Mouse (Mus musculus): ENCODE results near the gene Wdr62. TPM values are rescaled to one million over a fixed set of nuclear protein-coding genes. Genes with fewer than 3 reads are reported as not detected.

Gene Wdr62
- polyA plus RNA-seq (2015; fragmentation: Nextera tagmentation; extraction: Ambion mirVana), result 2.7 and 3.7 TPM in 2 replicates

GRCm38 (mm10) chr7:30279951-30280669 is at the start of gene Wdr62, which contains the start of gene Thap8:
Wdr62 (minus strand) TSS chr7:30280419.
Thap8 (plus strand) TSS chr7:30280094.

GRCm38 (mm10) chr7:30323795-30324194 is 43.6 kb upstream of the Wdr62 start, which contains the start of gene Sdhaf1:
Sdhaf1 (minus strand) TSS chr7:30323895.

GRCm38 (mm10) chr7:30321539-30322284 is 41.5 kb upstream of the Wdr62 start, which contains the start of gene E130208F15Rik:
E130208F15Rik (plus strand) TSS chr7:30321740.

GRCm38 (mm10) chr7:30314721-30315155 is 34.5 kb upstream of the Wdr62 start, which contains the start of gene Syne4:
Syne4 (plus strand) TSS chr7:30314807.

GRCm38 (mm10) chr7:30308076-30309005 is 28.1 kb upstream of the Wdr62 start, which contains the start of gene Alkbh6:
Alkbh6 (plus strand) TSS chr7:30308717.

GRCm38 (mm10) chr7:30291215-30292131 is 11.3 kb upstream of the Wdr62 start, which contains the start of gene Clip3:
Clip3 (plus strand) TSS chr7:30291728.

GRCm38 (mm10) chr7:30235625-30236024 is 44.6 kb downstream of the Wdr62 start, which contains the start of gene Ovol3:
Ovol3 (minus strand) TSS chr7:30235725.

GRCm38 (mm10) chr7:30231669-30232454 is 48.4 kb downstream of the Wdr62 start, which contains the start of the genes Polr2i and Tbcb:
Polr2i (plus strand) TSS chr7:30231948.
Tbcb (minus strand) TSS chr7:30232272.

GRCm38 (mm10) chr7:30198481-30198971 is 81.7 kb downstream of the Wdr62 start, which contains the start of gene Capns1:
Capns1 (minus strand) TSS chr7:30198811.

Other genes starting within 250 kb of the Wdr62 start
- gene Zfp14, start 229.0 kb downstream of the Wdr62 start, polyA plus RNA-seq (2015; fragmentation: Nextera tagmentation; extraction: Ambion mirVana), result 3.5 and 4.4 TPM in 2 replicates
- 1.8 and 2.3 TPM in 2 replicates for gene Zfp82, start 207.5 kb downstream of the Wdr62 start, polyA plus RNA-seq (2015; fragmentation: Nextera tagmentation; extraction: Ambion mirVana)
- 0.74 and 0.83 TPM in 2 replicates for gene Gm26920, start 190.0 kb downstream of the Wdr62 start, polyA plus RNA-seq (2015; fragmentation: Nextera tagmentation; extraction: Ambion mirVana)
- gene Zfp566, start 189.9 kb downstream of the Wdr62 start, polyA plus RNA-seq (2015; fragmentation: Nextera tagmentation; extraction: Ambion mirVana), result 3.9 and 5.6 TPM in 2 replicates
- gene Zfp260, start 185.6 kb downstream of the Wdr62 start, polyA plus RNA-seq (2015; fragmentation: Nextera tagmentation; extraction: Ambion mirVana), result 47.3 and 47.5 TPM in 2 replicates
- 3.9 and 5.4 TPM in 2 replicates for gene Zfp382, start 158.5 kb downstream of the Wdr62 start, polyA plus RNA-seq (2015; fragmentation: Nextera tagmentation; extraction: Ambion mirVana)
- 6.1 and 7.2 TPM in 2 replicates for gene Zfp146, start 110.7 kb downstream of the Wdr62 start, polyA plus RNA-seq (2015; fragmentation: Nextera tagmentation; extraction: Ambion mirVana)
- 44.3 and 48.0 TPM in 2 replicates for gene Cox7a1, start 96.3 kb downstream of the Wdr62 start, polyA plus RNA-seq (2015; fragmentation: Nextera tagmentation; extraction: Ambion mirVana)
- 132 and 167 TPM in 2 replicates for gene Capns1, start 81.6 kb downstream of the Wdr62 start, polyA plus RNA-seq (2015; fragmentation: Nextera tagmentation; extraction: Ambion mirVana)
- gene Polr2i, start 48.5 kb downstream of the Wdr62 start, polyA plus RNA-seq (2015; fragmentation: Nextera tagmentation; extraction: Ambion mirVana), result 136 and 153 TPM in 2 replicates
- gene Tbcb, start 48.1 kb downstream of the Wdr62 start, polyA plus RNA-seq (2015; fragmentation: Nextera tagmentation; extraction: Ambion mirVana), result 167 and 170 TPM in 2 replicates
- gene Ovol3, start 44.7 kb downstream of the Wdr62 start, polyA plus RNA-seq (2015; fragmentation: Nextera tagmentation; extraction: Ambion mirVana), result not detected in 2 replicates
- gene Thap8, start 325 bp downstream of the Wdr62 start, polyA plus RNA-seq (2015; fragmentation: Nextera tagmentation; extraction: Ambion mirVana), result 0.43 and 0.65 TPM in 2 replicates
- gene Clip3, start 11.3 kb upstream of the Wdr62 start, polyA plus RNA-seq (2015; fragmentation: Nextera tagmentation; extraction: Ambion mirVana), result 23.7 and 60.5 TPM in 2 replicates
- 67.9 and 101 TPM in 2 replicates for gene Alkbh6, start 28.3 kb upstream of the Wdr62 start, polyA plus RNA-seq (2015; fragmentation: Nextera tagmentation; extraction: Ambion mirVana)
- gene Syne4, start 34.4 kb upstream of the Wdr62 start, polyA plus RNA-seq (2015; fragmentation: Nextera tagmentation; extraction: Ambion mirVana), result 10.1 and 17.2 TPM in 2 replicates
- 1.7 and 4.2 TPM in 2 replicates for gene E130208F15Rik, start 41.3 kb upstream of the Wdr62 start, polyA plus RNA-seq (2015; fragmentation: Nextera tagmentation; extraction: Ambion mirVana)
- gene Sdhaf1, start 43.5 kb upstream of the Wdr62 start, polyA plus RNA-seq (2015; fragmentation: Nextera tagmentation; extraction: Ambion mirVana), result 19.9 and 24.4 TPM in 2 replicates
- 7.0 and 8.6 TPM in 2 replicates for gene Lrfn3, start 82.4 kb upstream of the Wdr62 start, polyA plus RNA-seq (2015; fragmentation: Nextera tagmentation; extraction: Ambion mirVana)
- 130 and 219 TPM in 2 replicates for gene Tyrobp, start 133.3 kb upstream of the Wdr62 start, polyA plus RNA-seq (2015; fragmentation: Nextera tagmentation; extraction: Ambion mirVana)
- gene Hcst, start 139.4 kb upstream of the Wdr62 start, polyA plus RNA-seq (2015; fragmentation: Nextera tagmentation; extraction: Ambion mirVana), result 6.9 and 9.5 TPM in 2 replicates
- gene Nfkbid, start 141.3 kb upstream of the Wdr62 start, polyA plus RNA-seq (2015; fragmentation: Nextera tagmentation; extraction: Ambion mirVana), result 0.88 and 1.7 TPM in 2 replicates
- 66.4 and 132 TPM in 2 replicates for gene Aplp1, start 165.1 kb upstream of the Wdr62 start, polyA plus RNA-seq (2015; fragmentation: Nextera tagmentation; extraction: Ambion mirVana)
- not detected in 2 replicates for gene Kirrel2, start 177.3 kb upstream of the Wdr62 start, polyA plus RNA-seq (2015; fragmentation: Nextera tagmentation; extraction: Ambion mirVana)
- gene Nphs1, start 177.9 kb upstream of the Wdr62 start, polyA plus RNA-seq (2015; fragmentation: Nextera tagmentation; extraction: Ambion mirVana), result 0.10 and 0.17 TPM in 2 replicates
- gene Prodh2, start 213.2 kb upstream of the Wdr62 start, polyA plus RNA-seq (2015; fragmentation: Nextera tagmentation; extraction: Ambion mirVana), result 3.3 and 7.4 TPM in 2 replicates